Mouse (Mus musculus) midbrain, postnatal 0 days (tissue): ENCODE measurements around the gene Apoo. TPM values are rescaled to one million over a fixed set of nuclear protein-coding genes. Genes with fewer than 3 reads are reported as not detected.
"Not testable (repeated sequence)": the region's sequence is repeated elsewhere in the genome, so short reads cannot be mapped to it uniquely, and the experiment has no call there.

Experiments used
- ATAC-seq: fragments of 200-750 bp; cut with Nextera tagmentation; 2 replicates; pipeline ENCODE4 v1.8.0; 2017; ENCODE audit warnings: moderate number of reproducible peaks, mild to moderate bottlenecking, moderate TSS enrichment, moderate library complexity; ENCODE audit not compliant: low FRiP score
- DNase-seq: peaks from one replicate; pipeline ENCODE4 v3.0.0-alpha.2; 2015; ENCODE audit warnings: low spot score
- H3K27ac ChIP-seq: fragments of 300-500 bp; sonication (generic); 2 replicates; pipeline ENCODE4 v1.5.1; 2014; ENCODE audit warnings: low read depth, mild to moderate bottlenecking, low read length, mixed read lengths
- H3K27me3 ChIP-seq: fragments of 300-500 bp; sonication (generic); 2 replicates; pipeline ENCODE4 v1.6.1; 2014; ENCODE audit warnings: low read length, control low read depth, mixed read lengths; ENCODE audit not compliant: insufficient read depth
- H3K36me3 ChIP-seq: fragments of 300-500 bp; sonication (generic); 2 replicates; pipeline ENCODE4 v1.6.1; 2014; ENCODE audit warnings: low read length, control low read depth, mixed read lengths; ENCODE audit not compliant: insufficient read depth
- H3K4me1 ChIP-seq: fragments of 300-500 bp; sonication (generic); 2 replicates; pipeline ENCODE4 v1.6.1; 2014; ENCODE audit warnings: mild to moderate bottlenecking, control low read depth, antibody characterized with exemption, low read length, mixed read lengths; ENCODE audit not compliant: insufficient read depth
- H3K4me2 ChIP-seq: fragments of 300-500 bp; sonication (generic); 2 replicates; pipeline ENCODE4 v1.6.1; 2014; ENCODE audit warnings: low read depth, mild to moderate bottlenecking, low read length, mixed read lengths; ENCODE audit not compliant: poor library complexity, severe bottlenecking
- H3K4me3 ChIP-seq: fragments of 300-500 bp; sonication (generic); 2 replicates; pipeline ENCODE4 v1.5.1; 2014; ENCODE audit warnings: low read depth, mild to moderate bottlenecking, low read length, moderate library complexity
- H3K9ac ChIP-seq: fragments of 300-500 bp; sonication (generic); replicated peaks from 2 replicates; pipeline ENCODE4 v1.6.1; 2014; ENCODE audit warnings: mild to moderate bottlenecking, low read length, moderate library complexity, mixed read lengths; ENCODE audit not compliant: poor library complexity, severe bottlenecking
- H3K9me3 ChIP-seq: fragments of 300-500 bp; sonication (generic); 2 replicates; pipeline ENCODE4 v1.6.1; 2016; ENCODE audit warnings: low read length, control low read depth
- CTCF ChIP-seq: IDR thresholded peaks from 2 replicates; pipeline ENCODE4 v1.5.1; 2016; ENCODE audit warnings: antibody characterized with exemption, mild to moderate bottlenecking
- WGBS: fragments of 180-500 bp; shearing (Covaris S2); extraction: QIAGEN DNeasy Blood & Tissue Kit; methylation state at CpG from one replicate; pipeline ENCODE4 v1.1.7; 2014; 5-methylcytosine and 5-hydroxymethylcytosine counted together
- polyA plus RNA-seq: library from polyadenylated mRNA; unstranded; fragments of >200 nt; fragmentation: Nextera tagmentation; extraction: Ambion mirVana; gene quantifications from 2 replicates; pipeline ENCODE4 v1.2.1, GENCODE M21; 2015
- total RNA-seq: library from RNA; depleted of rRNA; stranded (reverse); fragments of >200 nt; gene quantifications from 2 replicates; pipeline ENCODE4 v1.2.3, GENCODE M21; 2014

The Apoo gene
- total and polyA plus RNA-seq, 2 experiments from 2014 or later, result 58.7 to 146 TPM

GRCm38 (mm10) chrX:94367248-94367647 is 331 bp downstream of the Apoo start:
- Histone ChIP-seq H3K36me3 (no peaks in the 10 kb centered on the region), H3K27me3 (peaks cover 25% of the 10 kb centered on the region), H3K4me3 (peak overlapping the region; percentile 52), H3K4me2 (peak overlapping the region; percentile 45), H3K4me1 (no peaks in the 10 kb centered on the region), H3K9me3 (no peaks in the 10 kb centered on the region), H3K9ac (peak overlapping the region; percentile 64), H3K27ac (peak overlapping the region; percentile 47; the same call in 1 of the 2 replicates)
- ATAC-seq (peak; percentile 51), DNase-seq (peak; percentile 18)
- 28% methylated on average over 14 of the region's 17 CpGs for WGBS
- TF ChIP-seq CTCF, result no peak

GRCm38 (mm10) chrX:94378734-94379133 is 11.8 kb downstream of the Apoo start:
- H3K9me3 ChIP-seq, result no peaks in the 10 kb centered on the region

GRCm38 (mm10) chrX:94408975-94409374 is 42.1 kb downstream of the Apoo start:
- H3K27ac ChIP-seq, result no peak overlapping the region
- H3K36me3 ChIP-seq, result no peaks in the 10 kb centered on the region
- no peaks in the 10 kb centered on the region for H3K4me1 ChIP-seq
- TF ChIP-seq CTCF, result no peak
- no peak for ATAC-seq
- WGBS, result 56% methylated on average over 3 of the region's 3 CpGs
- no peak for DNase-seq
- no peak overlapping the region for H3K4me2 ChIP-seq
- no peak overlapping the region for H3K9ac ChIP-seq
- H3K27me3 ChIP-seq, result peaks cover 4% of the 10 kb centered on the region; the same call in 1 of the 2 replicates
- H3K9me3 ChIP-seq, result no peaks in the 10 kb centered on the region
- H3K4me3 ChIP-seq, result no peak overlapping the region

More at GRCm38 (mm10) chrX:94378734-94379133, 11.8 kb downstream of the Apoo start:
- ATAC-seq (no peak), DNase-seq (no peak)
- Histone ChIP-seq H3K27ac (no peak overlapping the region), H3K4me2 (no peak overlapping the region), H3K4me3 (no peak overlapping the region), H3K4me1 (no peaks in the 10 kb centered on the region), H3K36me3 (peaks cover 4% of the 10 kb centered on the region; the same call in 1 of the 2 replicates), H3K9ac (no peak overlapping the region), H3K27me3 (peaks cover 9% of the 10 kb centered on the region)
- 57% methylated on average over 5 of the region's 5 CpGs for WGBS
- no peak for TF ChIP-seq CTCF

- H3K4me3 ChIP-seq, result no peak overlapping the region
- no peaks in the 10 kb centered on the region for H3K4me1 ChIP-seq
- H3K9me3 ChIP-seq, result no peaks in the 10 kb centered on the region
- H3K27me3 ChIP-seq, result peaks cover 6% of the 10 kb centered on the region; the same call in 1 of the 2 replicates
- no peak overlapping the region for H3K4me2 ChIP-seq
- H3K27ac ChIP-seq, result no peak overlapping the region
- no peak overlapping the region for H3K9ac ChIP-seq
- DNase-seq (peak; percentile 4), ATAC-seq (no peak)
- H3K36me3 ChIP-seq, result 0 out of 2 replicates have a peak, but pooled peaks cover 3% of the 10 kb centered on the region
- TF ChIP-seq CTCF, result peak; percentile 50
- WGBS, result 96% methylated on average over 2 of the region's 2 CpGs
Observed at GRCm38 (mm10) chrX:94420210-94420609, 53.3 kb downstream of the Apoo start.

GRCm38 (mm10) chrX:94431548-94432375 is 64.8 kb downstream of the Apoo start:
- no peaks in the 10 kb centered on the region for H3K36me3 ChIP-seq
- H3K9me3 ChIP-seq, result no peaks in the 10 kb centered on the region
- no peak overlapping the region for H3K4me3 ChIP-seq
- no peak overlapping the region for H3K27ac ChIP-seq
- 46% methylated on average over 9 of the region's 9 CpGs for WGBS
- TF ChIP-seq CTCF, result peak; percentile 83
- H3K9ac ChIP-seq, result no peak overlapping the region
- ATAC-seq, result peak; percentile 72; the same call in 1 of the 2 replicates
- no peaks in the 10 kb centered on the region for H3K4me1 ChIP-seq
- H3K27me3 ChIP-seq, result peaks cover 5% of the 10 kb centered on the region; the same call in 1 of the 2 replicates
- H3K4me2 ChIP-seq, result no peak overlapping the region
- DNase-seq, result peak; percentile 69

- DNase-seq, H3K9me3 ChIP-seq, H3K4me1 ChIP-seq, H3K27me3 ChIP-seq, H3K36me3 ChIP-seq, ATAC-seq, H3K4me2 ChIP-seq, H3K27ac ChIP-seq, H3K4me3 ChIP-seq, H3K9ac ChIP-seq: not testable (repeated sequence)
- WGBS, result no CpG with 5 or more reads among the region's 3 CpGs
Observed at GRCm38 (mm10) chrX:94445427-94445826, 78.5 kb downstream of the Apoo start.

GRCm38 (mm10) chrX:94446021-94446420 is 79.1 kb downstream of the Apoo start:
- H3K4me1 ChIP-seq, H3K9ac ChIP-seq: not testable (repeated sequence)
- 95% methylated on average over 2 of the region's 2 CpGs for WGBS

GRCm38 (mm10) chrX:94450047-94450881 is 83.3 kb downstream of the Apoo start:
- WGBS, result no CpG with 5 or more reads among the region's 7 CpGs
- not testable (repeated sequence) for H3K4me2 ChIP-seq

More at GRCm38 (mm10) chrX:94446021-94446420, 79.1 kb downstream of the Apoo start:
- H3K4me3 ChIP-seq, DNase-seq, ATAC-seq, H3K27ac ChIP-seq, H3K36me3 ChIP-seq, H3K9me3 ChIP-seq, H3K27me3 ChIP-seq, H3K4me2 ChIP-seq: not testable (repeated sequence)

More at GRCm38 (mm10) chrX:94450047-94450881, 83.3 kb downstream of the Apoo start:
- not testable (repeated sequence) for H3K27ac ChIP-seq, H3K9me3 ChIP-seq, H3K4me3 ChIP-seq, H3K9ac ChIP-seq, H3K27me3 ChIP-seq, DNase-seq, H3K36me3 ChIP-seq, H3K4me1 ChIP-seq
- ATAC-seq, result peak; percentile 86
